Mouse (Mus musculus): Measurements from ENCODE around the gene Fsd2. TPM values are rescaled to one million over a fixed set of nuclear protein-coding genes. Genes with fewer than 3 reads are reported as not detected.

Fsd2 gene
- polyA plus RNA-seq, 1 experiment from 2014 or later: 0.07 TPM

DNA sequence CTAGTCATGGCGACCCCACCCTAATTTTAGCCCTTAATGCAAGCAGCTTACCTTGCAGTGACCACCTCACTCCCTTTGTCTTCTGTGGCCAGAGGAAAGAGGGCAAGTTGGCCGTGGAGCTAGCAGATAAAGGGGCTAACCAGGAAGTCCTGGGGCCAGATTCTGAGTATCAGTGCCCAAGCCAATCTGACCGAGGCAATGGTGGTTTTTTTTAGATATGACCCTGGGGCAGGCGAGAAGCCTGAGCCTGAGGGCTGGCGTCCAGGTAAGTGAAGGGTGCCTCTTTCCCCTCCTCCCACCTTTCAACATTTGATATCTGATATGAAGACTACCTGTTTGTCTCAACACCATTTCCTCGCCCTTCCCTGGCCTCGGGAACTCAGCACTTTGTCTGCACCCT lies 68.6 kb downstream of the Fsd2 start, which contains the start of gene BC048679:
Gene BC048679 (minus strand): TSS at position 101 of the 400 bp plus-strand sequence.
- Histone ChIP-seq H3K27ac (ENCODE audit: low read length) (no peak within 1 kb of the TSS), H3K9me3 (ENCODE audit: control insufficient read depth, low read length) (no peaks in the 10 kb centered on the region), H3K36me3 (ENCODE audit: control insufficient read depth, insufficient read depth, low read length) (no peaks in the 10 kb centered on the region), H3K4me3 (ENCODE audit: low read length) (no peak within 1 kb of the TSS), H3K4me2 (ENCODE audit: low read depth, low read length) (no peak within 1 kb of the TSS), H3K4me1 (ENCODE audit: control insufficient read depth, insufficient read depth, low read length) (0 out of 2 replicates have a peak, but pooled peaks cover 3% of the 10 kb centered on the region), H3K9ac (ENCODE audit: low read depth, low read length) (no peak within 1 kb of the TSS), H3K27me3 (replicated peaks; ENCODE audit: control insufficient read depth, insufficient read depth, low read length) (peaks cover 8% of the 10 kb centered on the region; the same call in 1 of the 2 replicates)
- 54% methylated on average over 7 of the region's 7 CpGs for WGBS
- no peak for ATAC-seq

DNA sequence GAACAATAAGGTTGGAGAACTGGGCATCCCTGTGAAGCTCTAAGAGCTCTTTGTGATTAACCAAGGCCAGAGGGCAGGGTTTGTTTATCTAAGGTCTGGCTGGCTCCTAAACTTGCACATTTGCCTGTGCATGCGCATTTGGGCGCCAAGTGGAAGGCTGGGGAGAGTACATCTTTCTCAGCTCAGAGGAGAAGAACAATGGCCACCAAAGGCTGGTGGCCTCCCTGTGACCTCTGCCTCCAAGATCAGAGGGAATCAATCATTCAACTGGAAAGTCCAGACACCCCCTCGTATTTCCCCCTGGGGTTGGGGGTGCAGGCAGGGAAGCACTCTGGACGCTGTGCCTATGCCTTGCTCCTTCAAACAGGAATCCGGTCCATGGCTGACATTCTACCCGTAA lies 69.6 kb downstream of the Fsd2 start:
- H3K9me3 ChIP-seq (ENCODE audit: control insufficient read depth, low read length): no peaks in the 10 kb centered on the region
- peaks cover 8% of the 10 kb centered on the region; the same call in 1 of the 2 replicates for H3K27me3 ChIP-seq (replicated peaks; ENCODE audit: control insufficient read depth, insufficient read depth, low read length)
- 0 out of 2 replicates have a peak, but pooled peaks cover 5% of the 10 kb centered on the region for H3K4me1 ChIP-seq (ENCODE audit: control insufficient read depth, insufficient read depth, low read length)
- H3K4me2 ChIP-seq (ENCODE audit: low read depth, low read length): no peak overlapping the region
- ATAC-seq: no peak
- no peak overlapping the region for H3K4me3 ChIP-seq (ENCODE audit: low read length)
- no peak overlapping the region for H3K9ac ChIP-seq (ENCODE audit: low read depth, low read length)
- no peaks in the 10 kb centered on the region for H3K36me3 ChIP-seq (ENCODE audit: control insufficient read depth, insufficient read depth, low read length)
- WGBS: 16% methylated on average over 6 of the region's 6 CpGs
- H3K27ac ChIP-seq (ENCODE audit: low read length): no peak overlapping the region

DNA sequence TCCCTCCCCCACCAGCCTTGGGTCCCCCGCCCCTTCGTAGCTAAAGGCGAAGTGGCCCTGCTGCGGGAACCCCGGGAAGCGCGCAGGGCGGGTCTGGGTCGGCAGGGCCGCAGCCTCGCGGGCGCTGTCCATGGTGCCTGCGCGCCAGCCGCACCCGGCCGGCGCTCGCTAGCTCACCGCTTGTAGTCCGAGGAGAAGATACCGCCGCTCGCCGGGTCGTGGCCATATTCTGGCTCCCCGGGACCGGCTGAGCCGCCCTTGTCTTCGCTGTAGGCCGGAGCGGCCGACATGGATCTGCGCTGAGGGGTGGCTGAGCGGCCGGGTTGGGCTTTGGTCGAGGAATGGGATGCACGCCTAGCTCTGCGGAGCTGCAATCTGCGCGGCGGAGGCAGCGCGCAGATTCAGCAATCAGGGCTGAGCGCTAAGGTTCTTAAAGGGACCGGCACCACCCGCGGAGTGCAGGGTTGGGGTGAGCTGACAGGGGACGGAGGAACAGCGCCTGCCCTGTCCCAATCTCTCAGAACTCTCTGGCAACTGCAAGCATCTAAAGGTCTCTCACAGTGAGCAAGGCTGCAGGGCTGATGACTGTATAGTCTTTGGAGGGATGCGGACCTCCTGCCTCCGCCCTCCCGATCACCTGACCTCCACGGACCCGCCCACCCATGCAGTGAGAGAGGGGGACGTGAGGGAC lies 73.3 kb downstream of the Fsd2 start, which contains the start of gene Ap3b2:
Gene Ap3b2 (minus strand): TSS at position 595 of the 691 bp plus-strand sequence.
- H3K27ac ChIP-seq (ENCODE audit: low read length): no peak within 1 kb of the TSS
- peaks cover 8% of the 10 kb centered on the region; the same call in 1 of the 2 replicates for H3K27me3 ChIP-seq (replicated peaks; ENCODE audit: control insufficient read depth, insufficient read depth, low read length)
- H3K4me2 ChIP-seq (ENCODE audit: low read depth, low read length): peak within 1 kb of the TSS; percentile 58
- no peaks in the 10 kb centered on the region for H3K9me3 ChIP-seq (ENCODE audit: control insufficient read depth, low read length)
- H3K4me3 ChIP-seq (ENCODE audit: low read length): peak within 1 kb of the TSS; percentile 48
- 0 out of 2 replicates have a peak, but pooled peaks cover 5% of the 10 kb centered on the region for H3K4me1 ChIP-seq (ENCODE audit: control insufficient read depth, insufficient read depth, low read length)
- ATAC-seq: peak; percentile 94
- WGBS: under 1% methylated on average over 57 of the region's 57 CpGs
- no peaks in the 10 kb centered on the region for H3K36me3 ChIP-seq (ENCODE audit: control insufficient read depth, insufficient read depth, low read length)
- H3K9ac ChIP-seq (ENCODE audit: low read depth, low read length): no peak within 1 kb of the TSS; the same call in 1 of the 2 replicates

DNA sequence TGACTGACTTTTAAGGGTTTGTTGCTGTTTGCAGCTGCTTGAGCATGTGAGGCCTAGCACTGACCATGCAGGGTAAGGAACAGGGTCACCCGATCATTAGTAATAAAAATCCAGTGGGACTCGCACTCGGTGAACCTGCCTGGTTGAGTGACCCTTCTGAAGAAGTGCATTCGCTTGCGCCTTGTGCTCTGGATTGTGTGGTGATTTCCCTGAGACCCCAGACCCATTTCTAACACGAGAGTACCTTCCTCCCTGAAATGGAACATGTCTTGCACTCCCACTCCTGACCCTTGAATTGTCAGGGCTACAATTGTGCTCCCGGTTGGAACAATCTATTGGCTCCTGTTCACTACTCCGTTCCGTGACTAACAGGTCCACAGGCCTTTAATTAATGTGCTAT lies 74.1 kb downstream of the Fsd2 start:
- Histone ChIP-seq H3K27ac (ENCODE audit: low read length) (no peak overlapping the region), H3K4me3 (ENCODE audit: low read length) (peak overlapping the region; percentile 48; the same call in 1 of the 2 replicates), H3K4me2 (ENCODE audit: low read depth, low read length) (peak overlapping the region; percentile 58), H3K27me3 (replicated peaks; ENCODE audit: control insufficient read depth, insufficient read depth, low read length) (peaks cover 8% of the 10 kb centered on the region; the same call in 1 of the 2 replicates), H3K4me1 (ENCODE audit: control insufficient read depth, insufficient read depth, low read length) (0 out of 2 replicates have a peak, but pooled peaks cover 5% of the 10 kb centered on the region), H3K9me3 (ENCODE audit: control insufficient read depth, low read length) (no peaks in the 10 kb centered on the region), H3K36me3 (ENCODE audit: control insufficient read depth, insufficient read depth, low read length) (no peaks in the 10 kb centered on the region), H3K9ac (ENCODE audit: low read depth, low read length) (no peak overlapping the region)
- WGBS: 53% methylated on average over 9 of the region's 9 CpGs
- no peak for ATAC-seq

DNA sequence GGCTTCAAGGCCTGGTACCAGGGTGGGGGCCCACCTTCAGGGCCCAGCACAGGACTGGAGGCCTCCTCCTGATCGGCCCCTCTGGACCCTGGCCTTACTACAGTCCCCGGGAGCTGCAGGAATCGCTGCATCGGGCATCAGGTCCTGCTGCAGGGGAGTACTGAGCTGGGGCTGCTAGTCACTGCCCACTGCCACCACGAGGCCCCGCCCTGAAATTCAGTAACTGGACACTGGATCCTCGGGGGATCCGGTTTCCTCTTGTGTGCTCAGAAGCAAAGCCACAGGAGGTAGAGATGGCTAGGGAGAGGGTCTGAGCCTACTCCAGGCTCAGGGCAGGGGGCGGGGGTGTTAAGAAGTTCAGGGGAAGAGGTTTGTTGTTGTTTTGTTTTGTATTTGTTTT lies 77.1 kb downstream of the Fsd2 start:
- ATAC-seq: no peak
- H3K27ac ChIP-seq (ENCODE audit: low read length): no peak overlapping the region
- 9% methylated on average over 9 of the region's 9 CpGs for WGBS
- H3K4me1 ChIP-seq (ENCODE audit: control insufficient read depth, insufficient read depth, low read length): 0 out of 2 replicates have a peak, but pooled peaks cover 5% of the 10 kb centered on the region
- H3K36me3 ChIP-seq (ENCODE audit: control insufficient read depth, insufficient read depth, low read length): no peaks in the 10 kb centered on the region
- H3K4me3 ChIP-seq (ENCODE audit: low read length): no peak overlapping the region
- H3K9me3 ChIP-seq (ENCODE audit: control insufficient read depth, low read length): no peaks in the 10 kb centered on the region
- H3K9ac ChIP-seq (ENCODE audit: low read depth, low read length): no peak overlapping the region
- H3K27me3 ChIP-seq (replicated peaks; ENCODE audit: control insufficient read depth, insufficient read depth, low read length): peaks cover 5% of the 10 kb centered on the region; the same call in 1 of the 2 replicates
- H3K4me2 ChIP-seq (ENCODE audit: low read depth, low read length): no peak overlapping the region

MicroRNAs encoded within 50 kb of the gene (microRNA counts, 519-probe panel; counts per million panel counts)
- microRNA mmu-miR-1839-3p (1,672 counts per million, percentile 21 among the panel's probes with 10 or more counts), microRNA mmu-miR-1839-5p (2,481 counts per million, percentile 61 among the panel's probes with 10 or more counts)

Other genes with a start within 250 kb of the Fsd2 start
- gene Rps17, start 221.7 kb downstream of the Fsd2 start, polyA plus RNA-seq (2015; fragmentation: Nextera tagmentation; extraction: Ambion mirVana): 1,024 and 1,136 TPM in 2 replicates
- gene Cpeb1, start 111.5 kb downstream of the Fsd2 start, polyA plus RNA-seq (2015; fragmentation: Nextera tagmentation; extraction: Ambion mirVana): 0.81 and 0.92 TPM in 2 replicates
- 4.4 and 5.2 TPM in 2 replicates for gene Ap3b2, start 73.0 kb downstream of the Fsd2 start, polyA plus RNA-seq (2015; fragmentation: Nextera tagmentation; extraction: Ambion mirVana)
- not detected in 2 replicates for gene BC048679, start 68.7 kb downstream of the Fsd2 start, polyA plus RNA-seq (2015; fragmentation: Nextera tagmentation; extraction: Ambion mirVana)
- 1.4 and 1.9 TPM in 2 replicates for gene Whamm, start 4.3 kb upstream of the Fsd2 start, polyA plus RNA-seq (2015; fragmentation: Nextera tagmentation; extraction: Ambion mirVana)
- gene Homer2, start 140.6 kb upstream of the Fsd2 start, polyA plus RNA-seq (2015; fragmentation: Nextera tagmentation; extraction: Ambion mirVana): 43.6 TPM in 2 replicates
- gene Ramac, start 196.0 kb upstream of the Fsd2 start, polyA plus RNA-seq (2015; fragmentation: Nextera tagmentation; extraction: Ambion mirVana): 125 and 135 TPM in 2 replicates
- 56.3 and 59.6 TPM in 2 replicates for gene 3110040N11Rik, start 222.5 kb upstream of the Fsd2 start, polyA plus RNA-seq (2015; fragmentation: Nextera tagmentation; extraction: Ambion mirVana)